Mouse (Mus musculus) regulatory T cell (primary cell): Measurements from ENCODE around the gene Pappa.

Source experiments
- in situ Hi-C: fragments of 300-600 bp; cut with MboI, MseI; formaldehyde crosslinking; loops from one replicate; pipeline ENCODE4 v1.15.1; 2025; ENCODE audit warnings: high pct_unique_total_duplicates

The Pappa gene

DNA sequence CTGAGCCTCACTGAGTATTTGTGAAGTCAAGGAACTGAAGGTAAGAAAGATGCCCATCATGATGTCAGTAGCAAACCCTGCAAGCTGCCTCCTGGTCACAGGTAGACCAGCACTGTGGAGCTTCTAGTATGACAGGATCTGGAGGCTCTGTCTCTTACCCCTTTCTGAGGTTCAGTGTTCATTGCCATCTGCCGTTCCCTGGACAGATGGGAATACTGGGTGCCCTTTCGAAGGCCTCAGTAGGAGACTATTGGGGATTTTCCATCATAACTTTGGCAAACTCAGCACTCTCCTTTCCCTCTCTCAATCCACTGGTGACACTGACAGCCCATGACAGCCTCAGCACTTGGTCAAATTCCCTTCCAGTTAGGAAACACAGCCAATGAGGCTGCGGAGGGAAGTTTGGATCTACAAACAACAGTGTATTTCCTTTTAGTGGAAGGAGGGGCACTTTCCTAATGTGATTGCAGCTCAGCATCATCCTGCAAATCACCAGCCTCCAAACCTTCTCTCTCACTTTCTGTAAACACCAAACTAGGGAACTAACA, 42.4 kb downstream of the Pappa start:
- in situ Hi-C loops = no loop called here

DNA sequence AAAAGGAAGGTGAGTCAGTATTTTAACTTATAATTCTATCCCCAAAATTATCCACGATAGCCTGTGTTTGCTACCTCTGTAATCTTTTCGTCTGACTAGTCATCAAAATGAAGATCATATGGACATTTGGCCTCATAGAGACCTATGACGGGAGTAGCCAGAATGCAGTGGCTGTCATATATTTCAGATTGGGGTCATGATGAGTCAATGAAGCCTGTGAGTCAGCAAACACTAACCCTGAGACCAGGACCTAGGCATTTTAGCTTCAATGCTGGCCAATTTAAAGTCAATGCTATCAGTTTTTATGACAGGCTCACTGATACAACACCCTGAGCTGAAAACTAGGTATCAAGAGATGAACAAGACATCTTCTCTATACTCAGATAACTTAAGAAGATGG, 50.5 kb downstream of the Pappa start:
- in situ Hi-C loops = no loop called here

DNA sequence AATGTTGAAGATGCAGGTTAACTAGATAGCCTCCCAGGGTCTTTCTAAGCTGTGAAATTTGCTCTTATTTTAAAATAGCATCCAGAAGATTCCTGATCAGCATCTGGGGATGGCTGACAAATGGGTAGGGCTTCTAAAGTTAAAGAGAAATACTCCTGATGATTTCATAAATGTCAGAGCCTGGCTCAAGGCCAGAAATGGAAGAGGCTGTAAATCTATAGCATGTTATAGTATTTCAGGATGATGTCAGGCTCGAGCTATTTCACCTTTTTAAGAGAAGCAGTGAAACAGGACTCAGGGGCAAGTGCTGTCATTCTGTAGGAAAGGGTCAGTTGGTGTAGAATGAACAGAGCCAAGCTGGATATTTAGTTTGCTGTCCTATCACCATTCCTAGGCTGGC, 54.2 kb downstream of the Pappa start:
- in situ Hi-C loops = no loop called here

DNA sequence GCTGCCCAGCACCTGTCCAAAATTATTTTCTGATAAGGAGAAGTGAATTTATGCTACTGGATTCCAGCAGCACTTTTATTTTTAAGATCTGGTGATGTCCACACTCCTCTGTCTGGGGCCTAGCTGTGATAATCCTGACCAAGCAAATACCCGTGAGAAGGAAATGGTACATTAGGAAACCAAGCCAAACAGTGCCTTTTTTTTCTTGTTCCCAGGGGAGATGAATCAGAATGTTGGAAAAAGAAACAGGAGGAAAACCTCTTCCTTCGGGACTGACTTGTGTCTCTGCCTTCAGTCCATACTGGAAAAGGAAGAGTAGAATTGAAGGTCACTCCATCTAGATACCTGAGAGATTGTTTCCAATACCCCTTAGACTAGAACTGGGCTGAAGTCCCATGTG, 63.3 kb downstream of the Pappa start:
- in situ Hi-C loops = no loop called here

DNA sequence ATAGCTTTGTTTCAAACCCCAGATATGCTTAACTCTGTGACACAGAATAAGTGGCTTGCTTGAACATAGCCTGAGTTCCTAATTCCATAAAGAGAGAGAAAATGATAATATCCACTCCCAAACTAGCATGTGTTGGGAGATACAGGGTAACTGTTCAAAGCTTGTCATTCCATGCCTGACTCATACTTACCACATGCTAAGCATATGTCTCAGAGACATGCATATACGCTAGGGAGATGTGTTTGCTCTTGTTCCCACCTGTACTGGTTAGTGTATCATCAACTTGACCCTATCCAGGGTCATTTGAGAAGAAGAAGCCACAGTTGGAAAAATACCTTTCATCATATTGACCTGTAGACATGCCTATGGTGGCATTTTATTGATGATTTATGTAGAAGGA, 63.7 kb downstream of the Pappa start:
- in situ Hi-C loops = no loop called here

DNA sequence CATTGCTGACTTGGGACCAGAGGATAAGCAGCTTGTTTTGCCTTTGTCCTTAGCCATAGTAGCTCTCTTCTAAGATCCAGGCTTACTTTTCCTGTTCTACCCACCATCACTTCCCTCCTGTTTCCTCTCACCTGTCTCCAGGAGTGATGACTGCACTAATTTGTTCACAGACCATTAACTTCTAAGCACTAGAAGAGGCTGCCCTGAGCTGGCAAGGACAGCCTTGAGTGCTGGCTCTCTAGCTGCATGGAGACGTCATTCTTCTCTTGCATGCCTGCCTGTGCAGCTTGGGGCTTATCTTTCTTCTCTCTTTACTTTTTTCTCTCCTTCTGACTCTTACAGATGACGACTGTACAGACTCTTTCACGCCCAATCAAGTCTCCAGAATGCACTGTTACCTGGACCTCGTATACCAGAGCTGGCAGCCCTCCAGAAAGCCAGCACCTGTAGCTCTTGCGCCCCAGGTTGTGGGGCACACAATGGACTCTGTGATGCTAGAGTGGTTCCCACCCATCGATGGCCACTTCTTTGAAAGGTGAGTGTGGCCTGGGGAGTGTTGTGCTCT, 65.0 kb downstream of the Pappa start:
- in situ Hi-C loops = no loop called here

DNA sequence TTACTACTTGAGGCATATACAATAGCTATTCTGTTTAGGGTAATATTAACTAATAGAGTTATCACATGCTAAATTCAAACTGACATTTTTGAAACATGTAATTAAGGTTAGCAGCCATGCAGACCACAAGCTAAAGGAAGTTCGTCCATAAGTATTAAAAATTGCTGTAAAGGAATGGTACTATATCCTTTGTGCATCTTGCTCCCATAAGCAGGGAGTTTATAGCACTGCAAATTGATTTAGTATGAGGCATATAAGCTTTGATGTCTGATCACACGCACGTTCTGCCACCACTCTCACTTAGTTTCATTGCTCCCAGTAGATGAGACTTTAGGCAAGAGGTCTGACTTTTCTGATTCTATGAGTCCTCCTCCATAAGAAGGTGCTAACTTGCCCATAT, 68.8 kb downstream of the Pappa start:
- in situ Hi-C loops = no loop called here

DNA sequence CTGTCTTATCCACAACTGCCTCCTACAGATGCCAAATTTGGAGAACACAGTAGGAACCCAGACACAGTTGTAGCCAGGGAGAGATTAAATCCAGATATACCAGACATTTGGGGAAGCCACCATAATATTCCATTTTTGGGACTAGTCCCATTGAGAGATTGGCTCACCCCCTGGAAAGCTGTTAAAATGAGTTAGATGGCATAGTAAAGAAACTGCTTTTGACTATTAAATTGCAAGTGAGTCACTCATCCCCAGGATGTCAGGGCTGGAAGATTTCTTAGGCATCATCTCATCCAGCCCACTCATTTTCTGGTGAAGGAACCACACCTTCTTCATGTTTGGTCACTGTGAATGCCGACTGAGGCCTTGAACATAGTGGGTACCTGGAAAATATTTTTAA, 72.0 kb downstream of the Pappa start:
- in situ Hi-C loops = no loop called here

DNA sequence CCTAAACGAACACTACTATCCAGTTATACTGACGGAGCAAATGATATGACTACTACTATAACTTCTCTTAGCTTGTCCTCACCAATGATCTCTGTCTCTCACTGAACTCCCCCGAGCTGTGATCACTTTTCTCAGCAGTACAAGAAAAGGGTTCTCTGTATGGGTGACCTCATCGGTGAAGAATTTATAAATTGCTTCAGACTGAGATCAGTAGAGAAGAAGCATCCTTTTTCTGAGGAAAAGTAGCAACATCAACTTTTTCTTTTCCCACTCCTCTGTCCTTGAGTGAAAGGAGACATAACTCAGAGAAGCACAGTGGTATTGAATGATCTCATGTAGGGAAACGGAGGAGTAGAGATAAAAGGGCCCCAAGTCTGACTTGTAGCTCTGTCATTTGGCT, 79.7 kb downstream of the Pappa start:
- in situ Hi-C loops = no loop called here

DNA sequence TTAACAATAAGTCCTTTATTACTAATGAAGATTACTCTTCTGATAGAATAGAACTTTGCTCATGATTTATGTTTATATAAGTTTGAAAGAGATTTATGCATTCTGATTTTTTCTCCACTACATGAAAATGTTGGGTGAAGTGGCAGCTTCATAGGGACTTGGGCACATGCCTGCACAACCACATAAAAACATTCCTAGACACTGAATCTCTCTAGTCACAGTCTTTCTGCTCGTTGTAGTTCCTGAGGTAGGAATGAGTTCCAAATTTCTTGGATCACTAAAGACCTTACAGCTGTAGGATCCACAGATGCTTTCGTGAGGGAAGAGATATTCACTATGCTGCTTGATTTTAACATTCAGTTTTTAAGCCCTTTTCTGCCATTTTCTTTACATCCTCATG, 81.5 kb downstream of the Pappa start:
- in situ Hi-C loops = no loop called here

DNA sequence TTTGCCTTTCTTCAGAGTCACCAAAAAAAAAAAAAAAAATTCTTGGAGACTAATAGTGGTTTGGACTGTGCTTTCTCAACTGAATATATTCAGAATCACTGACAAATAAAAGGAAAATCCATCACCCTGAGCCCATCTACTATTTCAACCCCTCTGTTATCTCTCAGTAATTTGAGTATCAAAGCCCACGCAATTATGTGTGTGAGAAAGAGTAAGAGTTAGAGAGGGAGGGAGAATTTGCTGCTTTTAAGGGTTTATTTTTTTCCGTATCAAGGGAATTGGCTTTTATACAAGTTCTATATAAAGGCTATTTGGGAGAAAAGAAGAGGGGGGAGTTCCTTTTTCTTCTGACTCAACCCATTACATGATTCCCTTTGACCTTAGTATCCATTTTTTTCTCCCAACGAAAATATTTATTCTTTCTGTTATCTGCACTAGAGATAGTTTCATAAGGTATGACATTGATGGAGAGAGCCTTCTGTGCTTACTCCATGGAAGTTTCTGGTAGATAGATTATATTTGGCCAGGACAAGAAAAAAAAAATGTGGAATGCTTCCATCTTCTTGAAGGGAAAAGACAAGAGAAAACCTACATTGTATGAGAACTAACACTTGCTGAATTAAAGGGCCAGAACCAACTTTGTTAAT, 85.5 kb downstream of the Pappa start:
- in situ Hi-C loops = no loop called here

DNA sequence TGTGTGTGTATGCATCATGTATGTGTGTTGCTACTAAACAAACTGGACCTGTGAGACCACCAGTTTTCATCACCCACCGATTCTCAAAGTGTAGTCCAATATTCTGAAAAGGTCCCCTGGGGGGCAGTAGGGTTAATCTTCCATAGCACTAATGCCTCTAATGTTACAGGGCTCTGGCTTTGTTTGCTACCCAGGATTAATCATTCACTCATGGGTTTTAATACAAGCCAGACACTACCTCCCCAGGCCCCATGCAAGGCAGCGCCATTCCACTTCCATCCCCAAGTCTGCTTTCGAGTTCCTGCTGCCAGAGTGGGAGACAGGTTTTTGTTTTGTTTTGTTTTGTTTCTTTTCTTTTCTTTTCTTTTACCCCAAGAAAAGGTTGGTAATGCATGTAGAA, 92.7 kb downstream of the Pappa start:
- in situ Hi-C loops = no loop called here

DNA sequence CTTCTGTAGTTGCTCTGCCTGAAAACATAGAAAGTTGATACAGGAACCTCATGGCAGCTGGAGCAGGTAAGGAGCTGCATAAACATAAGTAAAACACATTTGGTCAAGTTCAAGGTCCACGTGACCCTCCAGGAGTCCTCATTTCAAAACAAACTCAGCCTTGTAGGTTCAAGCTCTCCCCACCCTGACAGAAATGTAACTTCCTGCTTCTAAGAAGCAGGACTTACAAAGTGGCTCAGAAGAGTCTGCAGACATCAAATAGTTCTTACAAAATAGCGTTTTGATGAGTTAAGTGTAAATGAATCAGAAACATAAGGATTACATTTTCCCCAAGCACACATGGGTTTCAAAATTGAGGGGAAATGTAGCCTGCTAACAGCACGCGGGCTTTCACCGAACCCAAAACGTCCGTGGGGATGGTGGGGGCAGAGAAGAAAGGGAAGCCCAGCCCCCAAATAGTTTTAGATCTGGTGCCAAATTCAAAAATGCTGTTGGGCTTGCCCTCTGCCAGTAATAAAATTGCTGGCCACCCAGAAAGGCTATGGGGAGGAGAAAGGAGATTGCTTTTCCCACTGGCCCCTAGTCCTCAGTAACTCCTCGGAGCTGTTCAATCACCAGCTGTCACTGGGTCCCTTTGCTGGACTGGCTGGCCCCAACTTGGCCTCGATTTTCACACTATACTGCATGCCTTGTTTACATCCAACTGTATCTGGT, 93.8 kb downstream of the Pappa start:
- in situ Hi-C loops = no loop called here

DNA sequence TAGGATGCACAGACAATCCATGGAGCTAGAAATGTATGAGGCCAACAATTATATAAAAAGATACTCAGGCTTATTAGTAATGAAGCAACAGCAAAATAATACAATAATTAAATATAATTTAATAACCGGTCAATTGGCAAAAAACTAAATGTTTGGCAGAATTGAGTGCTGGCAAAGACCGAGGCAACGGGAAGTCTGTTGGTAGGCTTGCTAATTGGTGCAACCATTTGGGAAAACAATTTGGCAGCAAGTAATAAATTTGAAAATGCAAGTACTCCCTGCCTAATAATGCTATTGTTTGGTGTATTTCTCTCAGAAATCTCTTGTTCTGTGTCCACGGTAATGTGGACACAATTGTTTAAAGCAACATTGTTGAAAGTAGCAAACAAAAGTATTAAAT, 99.9 kb downstream of the Pappa start:
- in situ Hi-C loops = no loop called here

DNA sequence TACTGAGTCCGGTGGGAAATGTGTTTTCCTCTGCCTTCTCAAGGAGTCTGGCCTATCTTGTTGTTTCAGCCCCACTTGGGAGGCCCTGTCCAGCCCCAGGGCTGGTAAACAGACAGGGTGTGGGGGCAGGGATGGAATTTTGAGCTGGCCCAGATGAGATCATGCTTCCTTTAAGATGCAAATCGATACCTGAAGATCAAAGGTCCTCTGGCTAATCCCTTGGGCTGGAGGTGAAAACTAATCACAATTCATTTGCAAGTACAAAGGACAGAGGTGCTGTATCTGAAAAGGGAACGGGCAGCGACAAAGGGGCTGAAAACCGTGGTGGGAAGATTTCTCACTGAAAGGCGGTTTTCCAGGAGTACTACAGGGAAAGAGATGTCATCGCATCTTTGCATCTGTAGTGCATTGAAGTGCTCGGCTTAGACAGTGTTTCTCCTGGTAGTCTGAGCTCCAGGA, 114.6 kb downstream of the Pappa start:
- in situ Hi-C loops = loop anchor here (10.0 kb wide), 1 partner anchor 1454 kb away; no protein-coding TSS in a partner anchor

DNA sequence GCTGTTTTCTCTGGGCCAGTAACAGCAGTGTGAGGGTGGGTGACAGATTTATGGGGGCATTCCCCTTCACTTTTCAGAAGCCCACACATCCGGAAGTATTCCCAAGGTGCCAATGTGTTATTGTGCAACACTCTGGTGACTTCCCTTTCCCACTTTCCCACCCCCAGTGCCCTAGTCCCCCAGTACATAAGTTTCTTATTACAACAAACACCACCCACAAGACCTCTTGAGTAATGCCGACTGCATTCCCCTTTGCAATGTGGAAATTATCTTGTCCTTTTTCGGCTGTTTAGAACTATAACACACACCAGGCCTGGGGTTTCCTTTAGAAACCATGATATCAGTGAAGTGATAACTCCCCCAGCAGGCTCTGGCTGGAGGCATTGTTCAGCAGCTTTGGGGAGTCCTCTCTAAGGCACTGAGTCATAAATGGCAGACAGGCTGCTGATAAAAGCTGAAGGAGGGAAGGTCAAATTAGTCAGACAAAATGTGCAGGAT, 118.5 kb downstream of the Pappa start:
- in situ Hi-C loops = no loop called here

DNA sequence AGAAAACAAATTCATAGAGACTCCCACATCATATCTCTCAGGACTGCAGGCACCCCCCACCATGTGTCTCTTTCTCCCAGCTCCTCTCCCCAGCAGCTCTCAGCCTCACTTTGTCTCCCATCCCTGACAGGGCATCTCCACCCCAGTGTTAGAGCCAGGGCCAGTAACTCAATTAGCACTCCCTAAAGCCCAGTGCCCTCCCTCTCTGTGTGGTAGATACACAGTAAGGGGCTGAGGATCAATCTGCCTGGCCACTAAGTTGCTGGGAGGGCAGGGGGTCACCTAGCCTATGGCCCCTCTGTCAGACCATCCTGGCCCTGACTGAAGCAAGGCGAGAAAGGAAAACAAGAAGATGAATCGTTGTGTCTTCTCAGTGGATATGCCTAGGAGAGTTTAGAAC, 119.3 kb downstream of the Pappa start:
- in situ Hi-C loops = no loop called here

DNA sequence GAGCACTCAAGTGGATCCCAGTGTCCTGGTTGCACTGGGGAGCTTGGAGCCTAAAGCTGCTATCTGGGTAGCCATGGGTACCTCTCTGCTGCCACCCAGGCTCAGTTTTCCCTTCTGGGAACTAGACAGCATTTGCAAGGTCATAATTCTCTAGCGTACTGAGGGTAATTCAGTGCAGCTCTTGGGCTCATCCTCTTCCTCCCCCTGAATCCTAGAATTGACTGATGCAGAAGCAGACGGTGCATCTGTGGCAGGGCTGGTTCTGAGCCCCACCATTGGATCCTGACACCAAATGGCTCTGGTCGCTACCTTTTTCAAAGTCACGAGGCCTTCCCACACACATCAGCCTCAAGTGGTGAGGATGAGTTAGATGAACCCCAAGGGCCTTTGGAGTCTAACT, 121.0 kb downstream of the Pappa start:
- in situ Hi-C loops = no loop called here

DNA sequence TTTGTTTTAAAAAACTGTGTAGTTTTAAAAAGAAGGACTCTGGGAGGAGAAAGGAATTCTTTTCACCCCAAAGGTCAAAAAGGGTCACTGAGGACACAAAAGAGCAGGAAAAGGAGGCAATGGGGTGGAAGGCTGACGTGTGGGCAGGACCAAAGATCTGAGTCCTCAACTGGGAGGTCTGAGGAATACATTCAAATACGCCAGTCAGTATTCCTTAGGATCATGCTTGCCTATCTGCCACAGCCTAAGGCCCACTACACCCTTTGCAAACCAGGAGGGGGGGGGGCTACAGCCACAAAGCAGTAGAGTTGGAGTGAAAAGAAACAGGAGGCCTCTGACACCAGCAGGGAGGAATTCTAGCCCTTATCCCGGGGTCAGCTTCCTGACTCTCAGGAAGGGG, 121.5 kb downstream of the Pappa start:
- in situ Hi-C loops = no loop called here

DNA sequence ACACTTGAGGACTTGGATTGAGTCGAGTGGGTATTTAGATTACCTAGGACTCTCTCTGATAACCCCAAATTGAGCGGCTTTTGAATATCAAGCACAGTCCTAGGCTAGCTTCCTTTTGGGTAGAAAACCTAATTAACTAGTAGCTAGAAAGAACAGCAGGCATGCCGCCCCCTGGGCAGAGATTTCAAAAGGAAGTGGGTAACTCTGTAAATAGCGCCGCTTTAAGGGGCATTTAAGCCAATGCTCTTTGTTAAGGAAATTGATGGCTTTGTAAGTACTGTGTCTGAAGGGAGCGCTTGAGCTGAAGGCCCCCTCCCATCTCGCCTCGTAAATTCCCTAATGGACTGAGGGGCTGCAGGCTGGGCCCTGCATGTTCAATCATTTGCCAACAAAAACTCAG, 128.2 kb downstream of the Pappa start:
- in situ Hi-C loops = loop anchor here (25.0 kb wide), 1 partner anchor 485 kb away; no protein-coding TSS in a partner anchor

DNA sequence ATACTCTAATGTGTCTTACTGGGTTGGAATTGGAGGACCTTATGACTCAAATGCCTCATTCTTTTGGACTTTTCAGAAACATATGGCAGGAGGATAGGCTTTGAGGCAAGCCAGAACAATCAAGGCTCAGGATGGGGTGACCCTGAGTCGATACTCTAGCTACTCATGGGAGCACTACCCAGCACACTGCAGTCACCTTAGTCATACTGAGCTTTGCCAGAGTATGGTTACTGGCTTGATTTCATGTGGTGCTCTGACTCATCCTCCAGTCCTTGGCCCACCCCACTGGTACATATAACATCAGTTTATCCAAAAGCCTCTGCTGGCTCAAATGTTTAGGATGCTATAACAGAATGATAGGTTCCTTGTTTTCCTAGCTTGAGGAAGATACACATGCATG, 130.1 kb downstream of the Pappa start:
- in situ Hi-C loops = loop anchor here (25.0 kb wide), 1 partner anchor 483 kb away; no protein-coding TSS in a partner anchor

DNA sequence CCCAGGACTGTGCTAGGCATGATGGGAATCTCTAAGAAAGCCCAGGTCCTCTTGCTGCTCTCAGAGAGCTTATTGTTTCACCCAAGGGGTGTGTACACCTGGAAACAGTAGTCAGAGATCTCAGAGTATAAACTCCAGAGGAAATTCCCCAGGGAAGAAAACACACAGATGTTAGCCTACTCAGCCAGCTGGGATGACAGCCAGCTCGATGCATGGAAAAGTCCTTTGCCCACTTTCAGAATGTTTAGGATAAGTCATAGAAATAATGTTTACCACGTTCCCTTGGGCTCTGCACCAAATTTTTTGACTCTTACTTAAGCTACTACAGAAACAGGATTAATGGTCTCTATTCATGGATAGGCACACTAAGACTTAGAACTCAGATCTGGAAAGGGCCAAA, 143.1 kb downstream of the Pappa start:
- in situ Hi-C loops = loop anchor here (25.0 kb wide), 1 partner anchor 470 kb away; no protein-coding TSS in a partner anchor
